Mouse (Mus musculus) fat pad, adult 2 months (tissue): ENCODE results near the gene Lrig1.

ENCODE experiments used
- DNase-seq: peaks from one replicate; pipeline ENCODE4 v3.0.0-alpha.2; 2011; ENCODE audit warnings: low read depth, low spot score; ENCODE audit errors: extremely low read depth

Lrig1 gene

GRCm38 (mm10) chr6:94698509-94699172 is 1.3 kb downstream of the Lrig1 start:
- DNase-seq: no peak

GRCm38 (mm10) chr6:94697423-94697822 is 2.5 kb downstream of the Lrig1 start:
- DNase-seq: no peak

- DNase-seq: no peak
Observed at GRCm38 (mm10) chr6:94696182-94697080, 3.5 kb downstream of the Lrig1 start.

- DNase-seq: peak; percentile 91
Observed at GRCm38 (mm10) chr6:94695121-94695930, 4.6 kb downstream of the Lrig1 start.

- DNase-seq: no peak
Observed at GRCm38 (mm10) chr6:94694481-94694880, 5.5 kb downstream of the Lrig1 start.

- DNase-seq: no peak
Observed at GRCm38 (mm10) chr6:94693091-94693490, 6.9 kb downstream of the Lrig1 start.

GRCm38 (mm10) chr6:94692003-94692402 is 8.0 kb downstream of the Lrig1 start:
- DNase-seq: no peak

GRCm38 (mm10) chr6:94690247-94690646 is 9.7 kb downstream of the Lrig1 start:
- DNase-seq: no peak

- no peak for DNase-seq
Observed at GRCm38 (mm10) chr6:94688722-94689121, 11.2 kb downstream of the Lrig1 start.

GRCm38 (mm10) chr6:94686048-94686447 is 13.9 kb downstream of the Lrig1 start:
- no peak for DNase-seq

- DNase-seq: no peak
Observed at GRCm38 (mm10) chr6:94685611-94686010, 14.3 kb downstream of the Lrig1 start.

GRCm38 (mm10) chr6:94684844-94685557 is 15.0 kb downstream of the Lrig1 start:
- DNase-seq: no peak

- DNase-seq: no peak
Observed at GRCm38 (mm10) chr6:94683701-94684100, 16.3 kb downstream of the Lrig1 start.

- DNase-seq: no peak
Observed at GRCm38 (mm10) chr6:94682270-94682618, 17.7 kb downstream of the Lrig1 start.

GRCm38 (mm10) chr6:94681446-94682269 is 18.3 kb downstream of the Lrig1 start:
- no peak for DNase-seq

- DNase-seq: no peak
Observed at GRCm38 (mm10) chr6:94680760-94681445, 19.1 kb downstream of the Lrig1 start.

GRCm38 (mm10) chr6:94679249-94679648 is 20.7 kb downstream of the Lrig1 start:
- no peak for DNase-seq

- no peak for DNase-seq
Observed at GRCm38 (mm10) chr6:94678377-94679164, 21.4 kb downstream of the Lrig1 start.

GRCm38 (mm10) chr6:94677448-94677847 is 22.5 kb downstream of the Lrig1 start:
- peak; percentile 66 for DNase-seq
